Mouse (Mus musculus) kidney, adult 2 months (tissue): ENCODE measurements around the gene Akirin2. TPM values are rescaled to one million over a fixed set of nuclear protein-coding genes. Genes with fewer than 3 reads are reported as not detected.

Experiments used
- DNase-seq: peaks from one replicate; pipeline ENCODE4 v3.0.0; 2021
- H3K27ac ChIP-seq: fragments of 200-500 bp; 2 replicates; pipeline ENCODE4 v1.5.1; 2012; ENCODE audit warnings: low read depth, low read length, control low read depth, inconsistent platforms; ENCODE audit not compliant: insufficient read depth
- H3K27me3 ChIP-seq: fragments of 200-500 bp; replicated peaks from 2 replicates; pipeline ENCODE4 v1.6.1; 2012; ENCODE audit warnings: mild to moderate bottlenecking, moderate library complexity, low read length, inconsistent platforms; ENCODE audit not compliant: control insufficient read depth, insufficient read depth
- H3K36me3 ChIP-seq: fragments of 200-500 bp; 2 replicates; pipeline ENCODE4 v1.6.1; 2012; ENCODE audit warnings: mild to moderate bottlenecking, moderate library complexity, low read length, inconsistent platforms; ENCODE audit not compliant: control insufficient read depth, insufficient read depth
- H3K4me1 ChIP-seq: fragments of 200-500 bp; 2 replicates; pipeline ENCODE4 v1.6.1; 2011; ENCODE audit warnings: low read length; ENCODE audit not compliant: control insufficient read depth, insufficient read depth
- H3K4me3 ChIP-seq: fragments of 200-500 bp; 2 replicates; pipeline ENCODE4 v1.5.1; 2011; ENCODE audit warnings: mild to moderate bottlenecking, low read depth, low read length, control low read depth; ENCODE audit not compliant: insufficient read depth
- CTCF ChIP-seq: fragments of 200-500 bp; conservative IDR thresholded peaks from 2 replicates; pipeline ENCODE4 v1.5.1; 2011; ENCODE audit warnings: low read depth, mild to moderate bottlenecking, control low read depth, low read length, moderate library complexity, mixed read lengths; ENCODE audit not compliant: insufficient read depth, insufficient read length
- POLR2A ChIP-seq: fragments of 200-500 bp; IDR thresholded peaks from one replicate; pipeline ENCODE4 v1.6.1; 2011; ENCODE audit warnings: low read depth, low read length, control low read depth
- WGBS: fragments of 180-500 bp; shearing (Covaris S2); methylation state at CpG from one replicate; pipeline ENCODE4 v1.1.7; 2018; 5-methylcytosine and 5-hydroxymethylcytosine counted together
- polyA plus RNA-seq: library from polyadenylated mRNA; depleted of rRNA; stranded (reverse); fragments of >200 nt; gene quantifications from 2 replicates; pipeline ENCODE4 v1.2.3, GENCODE M21; 2012

Gene Akirin2
- polyA plus RNA-seq, 1 experiment = 24.6 TPM

DNA sequence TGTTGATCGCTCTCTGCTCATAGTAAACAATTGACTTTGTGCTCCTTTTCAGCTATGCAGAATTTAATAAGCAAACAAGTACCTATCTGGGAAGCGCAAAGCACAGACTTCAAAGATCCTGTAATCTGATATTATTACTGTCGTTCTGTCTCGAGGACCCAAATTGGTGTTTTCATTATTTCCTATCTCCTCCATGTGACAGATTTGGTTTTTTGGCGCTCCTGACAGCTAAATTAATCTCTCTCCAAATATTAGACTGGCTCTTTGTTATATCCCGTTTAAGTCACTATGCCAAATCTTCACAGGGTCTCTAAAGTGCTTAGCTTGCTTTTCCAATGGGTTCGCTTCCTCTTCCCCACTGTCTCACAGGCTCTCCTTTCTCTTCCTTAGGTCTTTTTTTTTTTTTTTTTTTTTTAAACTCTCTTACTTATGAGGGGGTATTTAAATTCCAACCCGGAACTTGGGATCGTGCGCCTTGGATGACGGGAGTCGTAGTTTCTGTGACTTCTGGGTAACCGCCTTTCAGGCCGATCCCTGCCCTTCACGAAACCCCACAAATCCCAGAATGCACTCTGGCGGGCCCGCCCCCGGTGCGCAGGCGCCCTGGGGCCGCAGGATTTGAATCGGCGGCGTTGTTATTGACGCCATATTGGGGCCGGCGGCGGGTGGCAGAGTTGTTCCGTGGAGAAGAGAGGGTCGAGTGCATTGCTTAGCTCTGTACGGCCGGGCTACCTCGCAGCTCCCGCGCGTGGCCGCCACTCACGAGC lies 573 bp upstream of the Akirin2 start:
- Histone ChIP-seq H3K4me3 (peak overlapping the region; percentile 86), H3K27ac (peak overlapping the region; percentile 89), H3K27me3 (no peaks in the 10 kb centered on the region), H3K4me1 (peaks cover 9% of the 10 kb centered on the region), H3K36me3 (no peaks in the 10 kb centered on the region)
- TF ChIP-seq POLR2A (peak; percentile 68), CTCF (no peak)
- WGBS = 2% methylated on average over 38 of the region's 38 CpGs
- peak; percentile 99 for DNase-seq

DNA sequence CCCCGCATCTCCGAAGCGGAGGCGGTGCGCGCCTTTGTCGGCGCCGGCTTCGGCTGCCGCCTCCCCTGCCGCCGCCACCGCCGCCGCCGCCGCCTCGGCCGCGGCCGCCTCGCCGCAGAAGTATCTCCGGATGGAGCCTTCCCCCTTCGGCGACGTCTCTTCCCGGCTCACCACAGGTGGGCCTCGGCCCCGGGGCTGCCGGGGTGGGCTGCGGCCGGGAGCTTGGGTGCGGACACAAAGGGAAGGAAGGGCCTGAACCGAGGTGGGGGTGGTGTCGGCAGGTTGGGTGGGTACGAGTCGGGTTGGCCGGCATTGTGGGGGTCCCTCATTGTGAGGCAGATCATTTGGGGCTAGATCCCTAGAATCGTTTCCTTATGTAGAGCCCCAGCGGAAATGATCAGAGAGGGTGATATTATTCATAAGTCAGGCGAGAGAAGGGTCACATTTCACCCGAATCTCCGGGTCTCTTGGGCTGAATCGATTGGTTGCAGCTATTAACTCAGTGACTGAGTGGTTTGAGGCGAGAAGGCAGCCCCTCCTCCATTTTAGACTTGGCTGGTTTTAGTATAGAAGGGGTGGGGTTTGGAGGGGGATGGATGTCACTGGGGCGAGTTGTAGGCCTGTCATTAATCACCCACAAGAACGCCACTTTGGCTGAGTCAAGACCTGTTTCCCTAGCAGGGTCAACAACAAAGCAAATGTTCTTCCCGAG lies 517 bp downstream of the Akirin2 start:
- H3K36me3 ChIP-seq = no peaks in the 10 kb centered on the region
- peak overlapping the region; percentile 89 for H3K27ac ChIP-seq
- no peaks in the 10 kb centered on the region for H3K27me3 ChIP-seq
- DNase-seq = peak; percentile 82
- WGBS = 1% methylated on average over 50 of the region's 50 CpGs
- H3K4me1 ChIP-seq = peaks cover 19% of the 10 kb centered on the region
- H3K4me3 ChIP-seq = peak overlapping the region; percentile 86
- TF ChIP-seq CTCF (no peak), POLR2A (no peak)

DNA sequence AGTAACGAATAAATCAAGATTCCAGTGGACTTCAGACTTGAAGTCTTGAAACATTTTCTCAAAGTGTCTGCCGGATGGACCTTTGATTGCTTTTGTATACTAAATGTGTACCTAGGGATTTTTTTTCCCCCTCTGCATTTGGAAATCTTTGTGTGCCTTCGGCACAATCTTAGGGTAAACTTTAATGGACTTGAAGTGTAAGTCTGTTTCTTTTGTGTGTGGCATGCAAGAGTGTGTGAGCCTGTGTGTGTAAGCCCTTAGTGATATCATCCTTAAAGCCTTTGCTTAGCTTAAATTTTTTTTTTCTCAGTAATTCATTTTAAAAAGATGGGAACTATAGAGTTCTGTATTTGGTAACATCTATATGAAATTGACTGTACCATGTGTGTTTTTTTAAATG lies 1.2 kb downstream of the Akirin2 start:
- DNase-seq = no peak
- H3K27me3 ChIP-seq = no peaks in the 10 kb centered on the region
- no peaks in the 10 kb centered on the region for H3K36me3 ChIP-seq
- peak overlapping the region; percentile 49; the same call in 1 of the 2 replicates for H3K4me3 ChIP-seq
- WGBS = 1% methylated on average over 3 of the region's 3 CpGs
- H3K4me1 ChIP-seq = peaks cover 21% of the 10 kb centered on the region
- H3K27ac ChIP-seq = peak overlapping the region; percentile 89
- TF ChIP-seq POLR2A (no peak), CTCF (no peak)

DNA sequence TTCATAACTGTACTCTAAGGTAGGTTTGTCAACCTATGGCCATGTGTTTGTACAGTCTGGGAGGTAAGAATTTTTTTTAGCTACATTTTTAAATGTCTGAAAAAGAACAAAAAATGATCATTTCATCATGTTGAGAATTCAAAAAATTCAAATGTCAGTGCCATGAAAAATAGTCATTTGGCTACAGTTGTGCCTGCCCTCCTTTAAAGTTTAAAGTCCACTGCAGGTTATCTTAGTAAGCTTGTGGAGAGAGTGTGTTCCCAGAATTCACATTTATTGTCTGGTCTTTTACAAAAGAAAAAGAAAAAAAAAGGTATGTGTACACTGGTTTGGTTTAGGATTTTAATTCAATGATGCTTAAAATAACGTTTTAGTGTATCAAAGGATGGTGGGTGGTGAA lies 3.9 kb downstream of the Akirin2 start:
- Histone ChIP-seq H3K4me1 (peaks cover 30% of the 10 kb centered on the region), H3K36me3 (no peaks in the 10 kb centered on the region), H3K4me3 (no peak overlapping the region), H3K27ac (no peak overlapping the region), H3K27me3 (no peaks in the 10 kb centered on the region)
- peak; percentile 46 for DNase-seq
- TF ChIP-seq CTCF = no peak
- no peak for TF ChIP-seq POLR2A
- WGBS = 27% methylated on average over 1 of the region's 1 CpGs

DNA sequence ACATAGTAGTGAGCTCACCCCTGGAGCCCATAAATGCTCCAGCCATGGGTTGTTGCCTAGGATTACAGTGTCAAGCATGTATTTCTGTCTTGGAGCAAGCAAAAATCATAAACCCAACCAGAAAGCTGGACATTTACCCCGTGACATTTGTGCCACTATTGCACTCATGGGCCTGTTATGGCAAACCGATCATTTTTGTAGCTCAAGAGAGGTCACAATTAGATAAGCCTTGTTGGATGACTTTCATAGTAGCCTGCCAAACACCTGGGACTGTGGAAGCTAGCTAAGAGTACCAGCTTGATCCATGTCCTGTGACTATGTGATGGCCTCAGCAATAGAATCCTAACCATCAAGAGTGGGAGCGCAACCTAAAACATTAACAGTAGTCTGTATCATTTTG lies 4.9 kb downstream of the Akirin2 start:
- H3K27ac ChIP-seq = 0 out of 2 replicates have a peak overlapping the region, but pooled peaks have one; percentile 41
- no peak for DNase-seq
- WGBS = 90% methylated on average over 3 of the region's 3 CpGs
- no peaks in the 10 kb centered on the region for H3K36me3 ChIP-seq
- TF ChIP-seq POLR2A (no peak), CTCF (no peak)
- peaks cover 30% of the 10 kb centered on the region for H3K4me1 ChIP-seq
- no peaks in the 10 kb centered on the region for H3K27me3 ChIP-seq
- no peak overlapping the region for H3K4me3 ChIP-seq

DNA sequence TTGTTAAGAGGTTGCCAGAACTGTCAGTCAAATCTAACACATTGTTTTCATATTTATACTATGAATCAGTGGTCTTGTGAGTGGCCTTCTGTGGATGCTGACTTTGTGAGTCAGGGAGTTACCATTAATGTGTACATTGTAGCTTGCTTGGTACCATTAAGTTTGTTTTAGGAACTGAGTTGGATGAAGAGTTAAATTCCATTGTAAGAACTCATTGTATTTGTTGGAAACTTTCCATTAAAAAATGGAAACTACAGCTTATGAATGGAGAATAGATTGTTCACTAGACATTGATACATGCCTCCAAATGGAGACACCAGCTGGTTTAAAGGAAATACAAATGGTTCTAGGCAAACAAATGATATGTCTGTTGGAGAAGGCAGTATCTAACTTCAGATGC lies 5.4 kb downstream of the Akirin2 start:
- Histone ChIP-seq H3K4me1 (peaks cover 30% of the 10 kb centered on the region), H3K4me3 (no peak overlapping the region), H3K27ac (no peak overlapping the region), H3K36me3 (no peaks in the 10 kb centered on the region), H3K27me3 (no peaks in the 10 kb centered on the region)
- no peak for DNase-seq
- TF ChIP-seq POLR2A = no peak
- no peak for TF ChIP-seq CTCF

DNA sequence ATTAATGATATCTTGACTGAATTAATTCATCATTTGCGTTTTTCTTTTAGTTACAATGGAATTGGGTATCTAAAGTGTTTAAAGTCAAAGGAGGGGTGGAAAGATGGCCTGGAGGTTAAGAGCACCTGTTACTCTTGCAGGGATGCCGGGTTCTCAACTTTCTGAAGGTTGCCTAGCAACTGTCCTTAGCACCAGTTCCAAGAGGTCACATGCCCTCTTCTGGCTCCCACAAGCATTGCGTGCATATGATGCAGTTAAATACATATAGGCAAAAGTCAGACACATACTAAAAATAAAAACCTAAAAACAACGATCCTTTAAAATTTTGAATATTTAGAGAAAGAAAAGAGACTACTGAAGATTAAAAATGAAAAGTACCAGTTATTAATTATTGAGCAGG lies 10.2 kb downstream of the Akirin2 start:
- Histone ChIP-seq H3K4me1 (peaks cover 13% of the 10 kb centered on the region), H3K27me3 (no peaks in the 10 kb centered on the region), H3K27ac (no peak overlapping the region), H3K4me3 (no peak overlapping the region), H3K36me3 (peaks cover 3% of the 10 kb centered on the region)
- TF ChIP-seq POLR2A (no peak), CTCF (peak; percentile 60)
- DNase-seq = peak; percentile 58
- 44% methylated on average over 4 of the region's 4 CpGs for WGBS
